Mouse (Mus musculus) liver, embryonic 15.5 days (tissue): Measurements from ENCODE around the gene Arpp19. TPM values are rescaled to one million over a fixed set of nuclear protein-coding genes. Genes with fewer than 3 reads are reported as not detected.

Experiments used
- ATAC-seq: fragments of 200-750 bp; cut with Nextera tagmentation; 2 replicates; pipeline ENCODE4 v1.8.0; 2017; ENCODE audit warnings: moderate number of reproducible peaks, mild to moderate bottlenecking, moderate library complexity; ENCODE audit not compliant: insufficient read depth
- H3K27ac ChIP-seq: fragments of 300-500 bp; sonication (generic); replicated peaks from 2 replicates; pipeline ENCODE4 v1.5.1; 2015; ENCODE audit warnings: mild to moderate bottlenecking, inconsistent platforms
- H3K27me3 ChIP-seq: fragments of 300-500 bp; sonication (generic); 2 replicates; pipeline ENCODE4 v1.6.1; 2015; ENCODE audit warnings: mild to moderate bottlenecking, inconsistent platforms
- H3K36me3 ChIP-seq: fragments of 300-500 bp; sonication (generic); replicated peaks from 2 replicates; pipeline ENCODE4 v1.6.1; 2015; ENCODE audit warnings: moderate library complexity, mild to moderate bottlenecking, inconsistent platforms
- H3K4me1 ChIP-seq: fragments of 300-500 bp; sonication (generic); replicated peaks from 2 replicates; pipeline ENCODE4 v1.6.1; 2015; ENCODE audit warnings: inconsistent platforms
- H3K4me2 ChIP-seq: fragments of 300-500 bp; sonication (generic); 2 replicates; pipeline ENCODE4 v1.6.1; 2015; ENCODE audit warnings: moderate library complexity, mild to moderate bottlenecking, inconsistent platforms
- H3K4me3 ChIP-seq: fragments of 300-500 bp; sonication (generic); replicated peaks from 2 replicates; pipeline ENCODE4 v1.5.1; 2015; ENCODE audit warnings: mild to moderate bottlenecking, inconsistent platforms
- H3K9ac ChIP-seq: fragments of 300-500 bp; sonication (generic); 2 replicates; pipeline ENCODE4 v1.6.1; 2015; ENCODE audit warnings: moderate library complexity, mild to moderate bottlenecking, inconsistent platforms
- H3K9me3 ChIP-seq: fragments of 300-500 bp; sonication (generic); replicated peaks from 2 replicates; pipeline ENCODE4 v1.6.1; 2016; ENCODE audit warnings: inconsistent platforms
- whole genome bisulfite sequencing: fragments of 180-500 bp; shearing (Covaris S2); methylation state at CpG from one replicate; pipeline ENCODE4 v1.1.7; 2015; ENCODE audit warnings: mixed read lengths; ENCODE audit not compliant: insufficient replicate concordance; 5-methylcytosine and 5-hydroxymethylcytosine counted together
- polyA plus RNA-seq: library from polyadenylated mRNA; unstranded; fragments of >200 nt; fragmentation: Nextera tagmentation; extraction: Ambion mirVana; gene quantifications from 2 replicates; pipeline ENCODE4 v1.2.1, GENCODE M21; 2015

The Arpp19 gene
- polyA plus RNA-seq: 87.5 and 116 TPM in 2 replicates

DNA sequence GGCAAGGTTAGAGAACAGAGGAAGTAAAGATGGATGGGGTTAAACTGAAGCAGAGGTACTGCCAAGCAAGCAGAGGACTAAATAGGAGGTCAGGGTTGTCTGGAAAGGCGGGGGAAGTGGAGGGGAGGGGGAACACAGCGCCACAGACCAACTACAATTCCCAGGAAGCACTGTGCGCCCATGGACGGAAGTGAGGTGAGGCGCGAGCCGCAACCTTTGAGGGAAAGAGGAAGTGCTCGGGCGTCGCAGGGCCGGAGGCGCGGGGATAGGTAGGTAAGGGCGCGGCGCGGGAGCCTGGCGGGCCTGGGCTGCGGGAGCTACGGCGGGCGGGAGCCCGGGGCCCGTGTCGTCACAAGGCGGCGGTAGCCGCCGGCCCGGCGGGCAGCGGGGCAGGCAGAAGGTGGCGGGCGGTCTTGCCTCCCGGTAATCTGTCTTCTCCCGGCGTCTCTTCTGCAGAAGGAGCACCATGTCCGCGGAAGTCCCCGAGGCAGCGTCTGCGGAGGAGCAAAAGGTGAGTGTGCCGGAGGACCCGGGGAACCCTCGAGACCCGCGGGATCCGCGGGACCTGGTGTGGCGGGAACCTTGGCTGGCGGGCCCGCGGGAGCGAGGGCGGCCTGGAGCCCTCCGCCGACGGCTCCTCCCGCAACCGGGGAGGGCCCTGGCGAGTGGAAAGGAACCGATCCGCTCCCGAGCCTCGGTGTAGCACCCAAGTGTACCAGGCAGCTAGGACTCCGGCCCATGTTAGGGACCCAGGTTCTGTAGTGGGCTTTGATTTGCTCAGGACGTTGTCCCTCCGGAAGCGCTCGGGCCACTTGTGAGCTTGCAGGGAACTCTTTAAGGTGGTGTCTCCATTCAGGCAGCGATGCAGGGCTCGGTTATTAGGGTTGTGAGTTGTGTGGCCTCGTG, at the start of gene Arpp19:
Arpp19 (plus strand) TSS at position 164 of the 906 bp plus-strand sequence.
- under 1% methylated on average over 73 of the region's 73 CpGs for WGBS
- H3K4me3 ChIP-seq: peak within 1 kb of the TSS; percentile 86
- H3K27ac ChIP-seq: peak within 1 kb of the TSS; percentile 70
- H3K36me3 ChIP-seq: 0 out of 2 replicates have a peak, but pooled peaks cover 3% of the 10 kb centered on the region
- H3K9ac ChIP-seq: peak within 1 kb of the TSS; percentile 82
- no peaks in the 10 kb centered on the region for H3K9me3 ChIP-seq
- H3K4me1 ChIP-seq: peaks cover 26% of the 10 kb centered on the region
- no peaks in the 10 kb centered on the region for H3K27me3 ChIP-seq
- peak within 1 kb of the TSS; percentile 83 for H3K4me2 ChIP-seq
- peak; percentile 85 for ATAC-seq

DNA sequence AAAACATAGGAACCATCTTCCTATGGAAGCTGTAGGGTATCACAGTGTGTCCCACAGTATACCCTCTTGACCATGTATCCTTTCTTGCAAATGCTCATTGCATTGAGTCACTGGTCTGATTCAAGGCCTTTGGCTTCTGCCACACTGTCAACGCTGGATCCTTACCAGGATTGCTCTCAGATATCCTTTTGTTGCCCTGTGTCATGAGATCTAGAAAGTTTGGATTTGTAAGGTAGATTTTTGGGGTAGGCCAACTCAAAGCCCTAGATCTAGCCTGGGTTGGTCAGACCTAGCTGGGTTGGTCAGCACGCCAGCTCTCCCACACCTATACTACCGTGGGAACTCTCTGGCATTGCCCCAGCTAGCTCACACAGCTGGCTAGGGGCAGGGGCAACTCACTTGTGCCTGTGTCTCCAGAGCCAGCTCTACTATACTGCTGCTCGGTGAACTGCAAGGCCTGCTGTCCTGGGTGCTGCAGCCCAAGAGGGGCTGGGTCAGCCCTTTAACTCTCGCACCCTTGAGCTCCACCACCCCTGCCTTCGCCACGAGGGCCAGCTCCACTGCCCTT, 48.4 kb upstream of the Arpp19 start:
- Histone ChIP-seq H3K9ac (no peak overlapping the region), H3K27me3 (no peaks in the 10 kb centered on the region), H3K27ac (no peak overlapping the region), H3K4me1 (no peaks in the 10 kb centered on the region), H3K36me3 (no peaks in the 10 kb centered on the region), H3K9me3 (no peaks in the 10 kb centered on the region), H3K4me2 (no peak overlapping the region), H3K4me3 (no peak overlapping the region)
- no peak for ATAC-seq
- WGBS: 73% methylated on average over 7 of the region's 7 CpGs

DNA sequence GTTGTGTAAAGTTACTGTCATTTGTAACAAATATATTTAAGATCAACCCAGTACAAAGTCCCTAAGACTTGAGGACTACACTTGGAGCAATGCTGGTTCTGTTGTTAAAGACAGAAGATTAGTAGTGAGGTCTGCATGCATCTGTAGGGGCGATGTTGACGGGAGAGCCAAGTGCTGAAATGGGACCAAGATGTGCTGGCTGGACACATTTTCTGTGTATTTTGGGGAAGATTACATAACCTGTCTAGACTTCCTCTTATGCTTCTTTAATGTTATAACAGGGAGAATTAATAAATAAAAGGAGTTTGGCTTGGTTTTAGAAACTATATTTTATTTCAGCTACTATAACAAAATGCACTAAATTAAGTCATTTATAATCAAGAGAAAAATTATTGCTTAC, 47.4 kb upstream of the Arpp19 start:
- H3K27ac ChIP-seq: no peak overlapping the region
- H3K4me3 ChIP-seq: no peak overlapping the region
- H3K9ac ChIP-seq: no peak overlapping the region
- H3K9me3 ChIP-seq: no peaks in the 10 kb centered on the region
- WGBS: 65% methylated on average over 2 of the region's 2 CpGs
- no peaks in the 10 kb centered on the region for H3K27me3 ChIP-seq
- no peak for ATAC-seq
- no peaks in the 10 kb centered on the region for H3K36me3 ChIP-seq
- no peak overlapping the region for H3K4me2 ChIP-seq
- no peaks in the 10 kb centered on the region for H3K4me1 ChIP-seq

DNA sequence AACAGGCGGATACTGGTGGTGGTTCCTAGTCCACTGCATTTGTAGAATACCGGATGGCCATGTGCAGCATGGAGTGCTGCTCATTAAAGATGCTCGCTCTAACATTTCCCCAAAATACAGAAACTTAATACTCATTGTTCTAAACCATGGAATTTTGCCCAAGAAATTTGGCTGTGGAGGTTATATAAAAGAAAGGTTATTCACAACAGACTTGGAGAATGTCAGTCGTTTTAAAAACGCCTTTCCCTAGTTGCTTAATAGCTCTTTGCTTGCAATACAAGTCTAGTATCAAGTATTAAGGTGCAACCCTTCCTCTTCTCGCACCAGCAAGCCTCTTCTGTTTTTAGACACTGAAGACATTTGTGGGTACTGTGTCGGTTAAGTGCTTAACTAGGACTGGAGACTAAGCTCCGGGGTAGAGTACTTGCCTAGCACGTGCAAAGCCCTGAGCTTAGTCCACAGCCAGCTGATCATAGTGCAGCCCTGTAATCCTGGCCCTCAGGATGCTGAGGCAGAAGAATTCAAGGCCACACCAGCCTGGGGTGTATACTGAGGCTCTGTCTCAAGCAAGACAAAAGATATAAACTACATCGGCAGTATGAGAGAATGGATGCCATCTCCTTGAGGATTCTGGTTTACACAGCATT, 42.7 kb upstream of the Arpp19 start:
- Histone ChIP-seq H3K27ac (no peak overlapping the region), H3K9ac (no peak overlapping the region), H3K4me2 (no peak overlapping the region), H3K4me1 (no peaks in the 10 kb centered on the region), H3K9me3 (no peaks in the 10 kb centered on the region), H3K36me3 (no peaks in the 10 kb centered on the region), H3K4me3 (no peak overlapping the region), H3K27me3 (no peaks in the 10 kb centered on the region)
- WGBS: 67% methylated on average over 10 of the region's 10 CpGs
- ATAC-seq: no peak

DNA sequence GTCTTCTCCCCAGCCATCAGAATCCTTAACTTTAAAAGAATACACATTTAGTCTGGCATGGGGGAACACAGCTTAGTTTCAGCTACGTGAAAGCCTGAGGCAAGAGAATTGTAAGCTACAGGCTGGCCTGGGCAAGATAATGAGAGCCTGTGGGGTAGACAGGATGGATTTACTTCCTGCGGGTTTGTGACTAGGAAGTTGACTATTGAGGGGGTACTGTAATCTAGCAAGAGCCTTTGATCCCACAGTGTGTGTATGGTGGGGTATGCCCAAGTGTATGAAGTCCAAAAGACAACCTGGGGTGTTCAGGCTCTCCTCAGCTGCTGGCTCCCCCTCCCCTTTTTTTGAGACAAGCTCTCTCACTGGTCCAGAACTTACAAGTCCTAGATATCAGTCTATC, 41.1 kb upstream of the Arpp19 start:
- 16% methylated on average over 2 of the region's 2 CpGs for WGBS
- Histone ChIP-seq H3K4me2 (no peak overlapping the region), H3K27me3 (no peaks in the 10 kb centered on the region), H3K4me1 (no peaks in the 10 kb centered on the region), H3K27ac (no peak overlapping the region), H3K4me3 (no peak overlapping the region), H3K9me3 (no peaks in the 10 kb centered on the region), H3K36me3 (no peaks in the 10 kb centered on the region), H3K9ac (no peak overlapping the region)
- no peak for ATAC-seq

DNA sequence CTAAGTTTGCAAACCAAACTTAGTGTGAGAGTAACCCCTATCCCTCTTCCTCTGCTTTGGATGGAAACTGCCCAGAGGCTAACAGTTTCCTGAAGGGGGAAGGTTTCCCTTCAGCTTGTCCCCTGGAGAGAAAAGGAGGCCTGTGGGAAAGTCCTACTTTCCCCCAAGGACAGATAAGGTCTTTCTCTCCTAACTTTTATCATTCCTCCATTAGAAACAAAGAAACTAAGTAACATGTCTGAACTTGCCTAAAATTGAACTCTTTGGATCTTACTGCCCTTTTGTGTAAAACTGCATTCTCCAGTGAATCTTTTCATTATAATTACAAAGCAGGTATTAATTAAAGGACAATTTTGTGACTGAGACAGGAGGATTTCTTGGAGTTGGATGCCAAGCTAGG, 39.4 kb upstream of the Arpp19 start:
- no peak for ATAC-seq
- Histone ChIP-seq H3K27me3 (no peaks in the 10 kb centered on the region), H3K9ac (no peak overlapping the region), H3K4me3 (no peak overlapping the region), H3K4me1 (no peaks in the 10 kb centered on the region), H3K27ac (no peak overlapping the region), H3K9me3 (no peaks in the 10 kb centered on the region), H3K4me2 (no peak overlapping the region), H3K36me3 (no peaks in the 10 kb centered on the region)

DNA sequence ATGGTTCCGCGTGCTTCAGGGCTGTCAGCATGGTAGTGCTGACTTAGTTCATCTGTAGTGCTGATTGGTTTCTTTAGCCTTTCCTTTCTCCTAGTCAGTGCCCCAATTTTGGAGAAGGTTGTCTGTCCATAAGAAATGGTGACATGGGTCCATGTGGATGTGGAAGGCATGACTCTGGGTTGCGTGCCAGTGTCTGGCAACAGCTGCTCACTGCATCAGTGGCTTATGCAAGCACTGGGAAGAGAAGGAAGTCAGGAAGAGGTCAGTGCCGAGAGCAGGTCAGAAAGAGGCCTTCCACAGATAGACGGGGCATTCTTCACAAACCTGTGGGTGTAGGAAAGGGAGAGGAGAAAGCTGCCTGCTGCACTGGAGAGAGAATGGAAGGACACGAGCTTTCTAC, 36.4 kb upstream of the Arpp19 start:
- H3K27ac ChIP-seq: no peak overlapping the region
- H3K9ac ChIP-seq: no peak overlapping the region
- no peaks in the 10 kb centered on the region; the same call in 1 of the 2 replicates for H3K36me3 ChIP-seq
- ATAC-seq: no peak
- no peak overlapping the region for H3K4me2 ChIP-seq
- no peaks in the 10 kb centered on the region for H3K4me1 ChIP-seq
- H3K27me3 ChIP-seq: no peaks in the 10 kb centered on the region
- no peak overlapping the region for H3K4me3 ChIP-seq
- 61% methylated on average over 6 of the region's 6 CpGs for WGBS
- no peaks in the 10 kb centered on the region for H3K9me3 ChIP-seq

DNA sequence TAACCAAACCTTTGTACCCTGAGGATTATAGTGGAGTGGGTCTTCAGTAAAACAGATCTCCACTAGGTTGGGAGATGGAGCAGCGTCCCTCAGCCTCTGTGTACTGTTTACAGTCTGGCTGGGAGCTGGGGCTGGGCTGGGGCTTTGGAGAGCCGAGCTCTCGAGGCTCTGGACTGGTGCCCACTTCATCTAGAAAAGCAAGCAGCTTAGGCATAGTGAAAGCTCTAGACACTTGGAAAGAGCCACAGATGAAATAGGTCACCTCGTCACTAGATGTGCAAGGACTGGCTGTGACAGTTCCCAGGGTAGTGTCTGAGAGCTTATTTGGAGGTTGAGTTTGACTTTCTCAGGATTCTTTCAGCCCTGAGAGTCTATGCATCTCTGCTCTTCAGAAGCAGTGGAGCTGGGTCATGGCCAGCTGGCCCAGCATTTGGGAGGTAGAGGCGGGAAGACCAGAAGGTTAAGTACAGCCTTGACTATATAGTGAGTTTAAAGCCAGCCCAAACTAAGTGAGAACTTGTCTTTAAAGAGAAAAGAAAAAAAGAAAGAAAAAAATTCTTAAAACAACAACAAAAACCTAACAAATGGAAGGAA, 35.7 kb upstream of the Arpp19 start:
- Histone ChIP-seq H3K36me3 (peaks cover 3% of the 10 kb centered on the region; the same call in 1 of the 2 replicates), H3K9me3 (no peaks in the 10 kb centered on the region), H3K9ac (no peak overlapping the region), H3K4me1 (no peaks in the 10 kb centered on the region), H3K4me3 (no peak overlapping the region), H3K4me2 (no peak overlapping the region), H3K27ac (no peak overlapping the region), H3K27me3 (no peaks in the 10 kb centered on the region)
- 60% methylated on average over 5 of the region's 5 CpGs for WGBS
- ATAC-seq: no peak

DNA sequence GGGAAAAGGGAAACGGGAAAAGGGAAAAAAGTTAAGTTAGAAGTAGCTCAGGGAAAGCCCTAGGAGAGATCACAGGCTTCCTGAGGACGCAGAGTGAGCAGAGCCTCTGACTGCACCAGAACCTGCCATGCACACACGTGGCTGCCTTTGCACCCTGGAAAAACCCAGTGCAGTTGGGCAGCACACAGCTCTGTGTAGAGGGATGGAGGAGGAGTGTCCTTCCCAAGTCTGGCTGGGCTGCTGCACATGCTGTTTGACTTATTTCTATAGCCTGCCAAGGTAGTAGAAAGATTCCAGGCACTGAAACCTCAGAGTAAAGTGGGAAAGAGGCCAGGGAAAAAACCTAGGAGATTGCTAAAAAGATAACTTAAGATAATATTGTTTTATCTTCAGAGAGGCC, 35.2 kb upstream of the Arpp19 start:
- no peak overlapping the region for H3K9ac ChIP-seq
- H3K4me1 ChIP-seq: no peaks in the 10 kb centered on the region
- no peak overlapping the region for H3K27ac ChIP-seq
- H3K4me3 ChIP-seq: no peak overlapping the region
- no peaks in the 10 kb centered on the region for H3K27me3 ChIP-seq
- H3K9me3 ChIP-seq: no peaks in the 10 kb centered on the region
- no peak overlapping the region for H3K4me2 ChIP-seq
- peaks cover 3% of the 10 kb centered on the region; the same call in 1 of the 2 replicates for H3K36me3 ChIP-seq
- ATAC-seq: no peak
- 43% methylated on average over 3 of the region's 3 CpGs for WGBS

DNA sequence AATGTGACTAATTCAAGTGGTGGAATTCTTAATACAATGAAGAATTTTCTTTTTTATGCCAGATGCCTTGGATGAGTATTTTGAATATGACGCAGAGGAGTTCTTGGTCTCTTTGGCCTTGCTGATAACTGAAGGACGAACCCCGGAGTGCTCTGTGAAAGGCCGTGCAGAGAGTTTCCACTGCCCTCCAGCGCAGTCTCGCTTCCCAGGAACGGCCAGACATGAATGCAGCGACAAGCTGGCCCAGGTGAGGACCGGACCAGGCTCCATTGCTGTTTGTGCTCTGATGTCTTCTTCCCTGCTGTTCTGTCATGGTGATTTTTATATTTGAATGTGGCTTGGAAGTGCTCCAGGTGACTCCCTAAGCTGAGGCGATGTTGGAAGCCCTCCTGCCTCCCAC, 33.2 kb upstream of the Arpp19 start:
- no peak overlapping the region for H3K4me2 ChIP-seq
- H3K27ac ChIP-seq: no peak overlapping the region
- no peak for ATAC-seq
- WGBS: 81% methylated on average over 10 of the region's 10 CpGs
- no peaks in the 10 kb centered on the region for H3K9me3 ChIP-seq
- H3K4me1 ChIP-seq: no peaks in the 10 kb centered on the region
- H3K9ac ChIP-seq: no peak overlapping the region
- H3K4me3 ChIP-seq: no peak overlapping the region
- no peaks in the 10 kb centered on the region for H3K27me3 ChIP-seq
- peaks cover 3% of the 10 kb centered on the region; the same call in 1 of the 2 replicates for H3K36me3 ChIP-seq

DNA sequence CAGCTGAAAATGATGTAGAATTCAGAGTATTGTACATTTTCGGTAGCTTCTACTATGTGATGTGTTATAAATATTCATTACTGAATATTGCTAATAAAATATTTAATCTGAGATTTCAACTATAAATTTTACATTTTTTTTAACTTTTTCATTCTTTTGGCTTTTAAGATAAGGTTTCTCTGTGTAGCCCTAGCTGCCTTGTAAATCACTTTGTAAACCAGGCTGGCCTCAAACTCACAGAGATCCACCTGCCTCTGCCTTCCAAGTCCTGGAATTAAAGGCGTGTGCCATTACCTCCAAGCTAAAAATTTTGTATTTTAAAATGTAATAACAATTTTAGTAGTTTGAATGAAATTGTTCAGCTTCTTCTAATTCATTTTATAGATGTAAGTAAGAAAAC, 20.8 kb upstream of the Arpp19 start:
- H3K27me3 ChIP-seq: no peaks in the 10 kb centered on the region
- no peaks in the 10 kb centered on the region for H3K4me1 ChIP-seq
- no peak overlapping the region for H3K4me2 ChIP-seq
- ATAC-seq: no peak
- no peak overlapping the region for H3K4me3 ChIP-seq
- H3K9me3 ChIP-seq: no peaks in the 10 kb centered on the region
- no peak overlapping the region for H3K27ac ChIP-seq
- H3K9ac ChIP-seq: no peak overlapping the region
- no peaks in the 10 kb centered on the region for H3K36me3 ChIP-seq
- WGBS: 68% methylated on average over 2 of the region's 2 CpGs
